Mouse (Mus musculus): ENCODE data around the gene Ddx18.

Ddx18 gene

DNA sequence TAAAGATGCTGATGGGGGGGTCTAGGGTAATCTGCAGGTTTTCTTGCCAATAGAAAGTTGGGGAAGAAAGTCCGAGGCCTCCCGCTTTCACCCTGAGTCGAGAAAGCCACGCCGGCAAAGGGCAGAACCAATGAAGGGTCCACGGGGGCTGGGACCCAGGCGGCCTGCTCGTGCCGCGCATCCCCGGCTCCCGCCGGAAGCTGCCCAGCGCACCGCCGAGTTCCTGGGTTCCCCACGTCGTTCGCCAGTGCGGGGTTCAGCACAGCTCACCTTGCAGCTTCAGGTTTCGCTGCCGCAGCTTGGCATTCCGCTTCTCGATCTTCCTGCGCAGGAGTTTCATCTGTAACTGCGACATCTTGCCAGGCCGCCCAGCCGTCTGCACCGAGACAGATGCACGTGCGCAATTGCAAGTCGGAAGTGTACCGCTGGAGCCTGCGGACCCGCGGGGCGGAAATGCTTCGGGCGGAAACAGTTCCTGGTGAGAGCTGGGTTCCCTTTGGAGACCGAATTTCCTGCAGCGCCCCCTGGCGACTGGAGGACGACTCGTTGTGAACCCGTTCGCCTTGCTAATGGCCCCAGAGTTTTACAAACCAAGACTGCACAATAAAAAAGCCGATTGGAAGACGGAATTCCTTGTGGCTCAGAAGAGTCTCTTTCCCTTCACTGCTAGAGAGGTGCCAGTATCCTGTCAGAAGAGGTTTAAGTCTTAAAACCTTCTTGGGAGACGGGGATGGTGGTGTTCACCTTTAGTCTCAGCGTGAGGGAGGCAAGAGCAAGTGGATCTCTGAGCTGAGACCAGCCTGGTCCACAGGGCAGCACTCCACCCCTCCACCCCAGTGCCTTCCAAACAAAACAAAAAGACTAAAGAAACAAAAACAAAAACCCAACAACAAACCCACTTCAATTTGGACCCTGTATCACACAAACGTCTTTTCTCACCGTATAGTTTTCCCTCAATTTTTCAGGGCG lies at the start of gene Ddx18:
Gene Ddx18, minus strand, starts transcription at position 469 of the 969 bp plus-strand sequence.
- DNase-seq = peak; percentile 94

DNA sequence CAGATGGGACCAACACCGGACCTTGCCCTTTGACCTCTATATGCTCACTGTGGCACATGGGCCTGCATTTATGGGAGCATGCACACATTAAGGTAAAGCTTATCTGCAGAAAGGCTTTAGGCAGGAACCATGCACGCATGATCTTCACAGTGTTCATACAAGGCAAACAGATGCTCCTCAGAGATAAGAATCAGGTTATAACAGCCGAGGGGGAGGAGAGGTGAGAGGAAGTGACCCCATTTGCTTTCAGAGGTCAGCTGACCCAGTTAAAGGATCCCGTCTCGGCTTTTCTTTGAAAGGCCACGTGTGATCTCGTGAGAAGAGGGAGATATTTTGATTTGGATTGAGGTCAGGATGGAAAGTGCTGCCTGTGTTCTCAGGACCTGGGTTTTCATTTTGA lies 40.2 kb upstream of the Ddx18 start:
- no peak for DNase-seq

- peak; percentile 42 for DNase-seq
Observed at GRCm38 (mm10) chr1:121605118-121605517, 37.3 kb upstream of the Ddx18 start.

GRCm38 (mm10) chr1:121601893-121602292 lies 34.1 kb upstream of the Ddx18 start:
- no peak for DNase-seq

- DNase-seq = no peak
Observed at GRCm38 (mm10) chr1:121601084-121601483, 33.3 kb upstream of the Ddx18 start.

- no peak for DNase-seq
Observed at GRCm38 (mm10) chr1:121598421-121598820, 30.6 kb upstream of the Ddx18 start.

DNA sequence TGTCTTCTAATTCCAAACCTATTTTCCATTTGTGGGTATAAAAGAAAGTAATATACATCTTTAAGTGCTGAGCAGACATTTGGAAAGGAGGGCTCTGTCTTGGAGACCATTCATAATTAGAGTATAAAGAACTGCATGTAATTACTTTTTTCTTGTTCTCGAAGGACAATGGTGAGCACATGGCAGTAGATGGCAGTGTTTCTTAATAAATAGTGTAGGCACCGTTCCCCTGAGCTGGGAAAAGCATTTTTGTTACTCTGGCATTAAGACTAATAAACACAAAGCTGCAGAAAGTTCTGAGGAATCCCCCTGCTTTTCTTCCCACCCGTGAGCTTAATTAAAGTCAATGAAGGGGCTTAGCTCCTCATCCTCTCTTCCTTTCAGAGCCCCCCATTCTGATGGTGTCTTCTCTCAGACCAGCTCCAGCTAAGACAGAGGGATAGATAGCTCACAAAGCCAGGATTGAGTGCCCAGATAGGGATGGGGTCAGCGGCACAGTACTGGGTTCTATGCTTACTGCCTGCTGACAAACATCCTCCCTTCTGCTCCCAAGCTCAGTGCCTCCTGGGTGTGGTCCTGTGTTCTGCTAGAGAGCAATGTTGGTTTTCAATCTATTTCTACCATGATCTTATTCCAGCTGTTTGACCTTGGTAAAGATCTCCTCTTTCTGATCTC lies 29.3 kb upstream of the Ddx18 start:
- no peak for DNase-seq

- no peak for DNase-seq
Observed at GRCm38 (mm10) chr1:121584838-121585237, 17.0 kb upstream of the Ddx18 start.

DNA sequence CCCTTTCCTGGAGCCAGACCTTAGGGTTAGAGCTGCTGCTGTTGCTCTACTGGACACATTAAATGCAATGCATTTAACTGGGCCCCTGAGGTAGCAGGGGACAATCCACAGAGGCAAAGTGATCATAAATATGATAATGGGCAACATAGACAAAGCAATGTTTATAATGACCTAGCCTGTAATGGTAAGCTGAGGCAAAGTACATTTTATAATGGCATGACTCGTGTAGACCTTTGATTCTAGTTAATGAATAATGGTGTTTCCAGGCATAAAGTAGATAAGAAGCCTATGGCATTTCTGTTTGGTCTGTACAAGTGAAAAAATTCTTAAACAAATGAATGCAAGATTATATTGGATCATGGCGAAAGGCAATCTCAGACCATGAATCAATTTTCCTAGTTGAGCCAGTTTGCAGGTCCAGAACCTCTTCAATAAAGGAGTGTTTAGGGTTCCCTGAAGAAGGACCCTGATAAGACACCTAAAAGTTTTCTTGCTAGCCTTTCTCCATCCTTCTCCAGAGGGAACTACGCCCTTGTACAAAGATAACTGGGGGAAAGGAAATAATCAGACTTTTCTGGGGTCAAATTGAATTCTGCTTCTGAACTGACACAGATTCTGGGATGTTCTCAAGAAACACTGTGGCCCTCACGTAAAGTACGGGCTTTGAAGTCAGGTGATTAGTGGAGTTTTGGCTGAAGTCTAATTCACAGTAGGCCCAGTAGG lies 13.5 kb upstream of the Ddx18 start:
- DNase-seq = no peak

GRCm38 (mm10) chr1:121577491-121577890 lies 9.7 kb upstream of the Ddx18 start:
- DNase-seq = no peak

- DNase-seq = no peak
Observed at GRCm38 (mm10) chr1:121570522-121570921, 2.7 kb upstream of the Ddx18 start.

DNA sequence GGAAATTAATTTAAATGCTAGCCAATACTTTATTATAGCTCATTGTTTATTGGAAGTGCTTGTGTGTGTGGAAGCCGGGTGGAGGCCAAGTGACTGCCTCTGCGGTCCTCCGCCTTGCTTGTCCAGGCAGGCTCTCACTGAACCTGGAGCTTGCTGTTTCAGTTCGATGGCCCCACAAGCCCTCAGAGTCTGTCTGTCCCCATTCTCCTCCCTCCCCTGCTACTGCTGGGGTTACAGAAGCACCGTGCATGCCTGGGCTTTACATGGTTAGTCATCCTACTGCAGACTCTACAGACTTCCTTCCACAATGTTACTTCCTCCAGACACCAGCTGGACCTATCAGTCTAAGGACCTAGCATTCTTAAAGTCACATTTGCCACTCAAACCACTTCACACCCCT lies 9.9 kb downstream of the Ddx18 start:
- DNase-seq = no peak

DNA sequence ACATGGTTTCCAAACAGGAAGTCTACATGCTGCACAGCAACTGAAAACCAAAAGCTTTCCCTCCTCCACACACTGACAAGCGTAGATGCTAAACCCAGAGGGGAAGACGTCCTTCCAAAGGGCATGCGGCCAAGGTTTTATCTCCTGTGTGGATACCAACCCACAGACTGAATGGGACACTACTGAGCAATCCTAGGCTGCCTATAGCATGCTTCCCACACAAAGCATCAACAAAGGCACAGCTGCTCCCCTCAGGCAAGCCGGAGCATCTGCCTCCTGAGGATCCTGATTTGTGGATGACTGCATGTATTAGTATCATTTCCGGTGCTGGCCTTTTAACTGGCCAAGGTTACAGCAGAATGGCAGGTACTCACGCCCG lies 16.3 kb downstream of the Ddx18 start:
- peak; percentile 30 for DNase-seq

- peak; percentile 23 for DNase-seq
Observed at GRCm38 (mm10) chr1:121550801-121551456, 16.9 kb downstream of the Ddx18 start.

- peak; percentile 17 for DNase-seq
Observed at GRCm38 (mm10) chr1:121549456-121549855, 18.3 kb downstream of the Ddx18 start.

DNA sequence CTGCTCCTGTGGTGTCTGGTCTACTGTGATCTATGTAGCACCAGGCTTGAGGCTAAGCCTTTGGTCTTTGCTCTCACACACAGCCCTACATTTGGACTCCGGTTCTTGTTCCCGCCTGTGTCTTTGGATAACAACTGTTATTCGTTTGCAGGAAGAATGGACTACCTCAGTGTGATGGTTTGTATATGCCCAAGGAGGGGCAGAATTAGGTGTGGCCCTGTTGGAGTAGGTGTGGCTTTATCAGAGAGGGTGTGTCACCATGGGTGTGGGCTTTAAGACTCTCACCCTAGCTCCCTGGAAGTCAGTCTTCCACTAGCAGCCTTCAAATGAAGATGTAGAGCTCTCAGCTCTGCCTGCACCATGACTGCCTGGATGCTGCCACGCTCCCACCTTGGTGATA lies 19.1 kb downstream of the Ddx18 start:
- no peak for DNase-seq

DNA sequence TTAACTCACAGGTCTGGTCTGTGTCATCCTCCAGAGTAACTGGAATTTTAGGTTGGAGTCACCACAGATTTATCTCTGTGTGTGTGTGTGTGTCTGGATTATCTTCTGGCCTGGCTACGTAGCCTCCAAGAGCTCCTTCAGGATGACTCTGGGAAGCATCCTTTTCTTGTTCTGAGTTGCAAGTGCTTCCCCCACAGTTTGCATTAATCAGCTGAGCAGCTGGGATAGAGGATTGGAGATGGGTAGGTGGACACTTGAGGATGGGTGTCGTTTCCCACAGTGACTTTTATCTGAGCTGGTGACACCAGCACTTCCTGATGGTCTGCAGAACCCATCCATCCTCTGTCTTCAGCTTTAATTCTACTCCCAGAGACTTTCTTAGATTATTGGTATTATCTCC lies 20.9 kb downstream of the Ddx18 start:
- DNase-seq = peak; percentile 16

DNA sequence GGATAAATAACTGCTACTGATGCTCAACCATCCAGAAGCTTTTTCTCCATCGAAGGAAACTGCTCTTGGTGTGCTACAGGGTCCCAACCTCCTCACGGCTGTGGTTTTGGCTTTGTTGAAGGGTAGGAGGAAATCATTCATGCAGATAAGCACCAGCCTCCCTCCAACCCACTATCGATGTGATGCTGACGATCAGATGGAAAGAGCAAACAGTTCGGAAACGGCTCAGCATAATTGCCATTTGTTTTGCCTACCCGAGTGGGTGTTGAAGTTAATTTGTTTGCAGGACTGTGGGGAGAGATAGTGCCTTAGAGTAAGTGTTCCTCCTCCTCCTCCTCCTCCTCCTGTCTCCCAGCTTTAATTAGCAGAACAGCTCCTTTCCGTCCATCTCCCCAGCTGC lies 27.4 kb downstream of the Ddx18 start:
- no peak for DNase-seq

GRCm38 (mm10) chr1:121531439-121531838 lies 36.4 kb downstream of the Ddx18 start:
- no peak for DNase-seq

- DNase-seq = no peak
Observed at GRCm38 (mm10) chr1:121529286-121529685, 38.5 kb downstream of the Ddx18 start.

GRCm38 (mm10) chr1:121528399-121528720 lies 39.4 kb downstream of the Ddx18 start, which contains the start of gene Htr5b:
Gene Htr5b (minus strand): TSS chr1:121528465.
- DNase-seq = peak; percentile 23

DNA sequence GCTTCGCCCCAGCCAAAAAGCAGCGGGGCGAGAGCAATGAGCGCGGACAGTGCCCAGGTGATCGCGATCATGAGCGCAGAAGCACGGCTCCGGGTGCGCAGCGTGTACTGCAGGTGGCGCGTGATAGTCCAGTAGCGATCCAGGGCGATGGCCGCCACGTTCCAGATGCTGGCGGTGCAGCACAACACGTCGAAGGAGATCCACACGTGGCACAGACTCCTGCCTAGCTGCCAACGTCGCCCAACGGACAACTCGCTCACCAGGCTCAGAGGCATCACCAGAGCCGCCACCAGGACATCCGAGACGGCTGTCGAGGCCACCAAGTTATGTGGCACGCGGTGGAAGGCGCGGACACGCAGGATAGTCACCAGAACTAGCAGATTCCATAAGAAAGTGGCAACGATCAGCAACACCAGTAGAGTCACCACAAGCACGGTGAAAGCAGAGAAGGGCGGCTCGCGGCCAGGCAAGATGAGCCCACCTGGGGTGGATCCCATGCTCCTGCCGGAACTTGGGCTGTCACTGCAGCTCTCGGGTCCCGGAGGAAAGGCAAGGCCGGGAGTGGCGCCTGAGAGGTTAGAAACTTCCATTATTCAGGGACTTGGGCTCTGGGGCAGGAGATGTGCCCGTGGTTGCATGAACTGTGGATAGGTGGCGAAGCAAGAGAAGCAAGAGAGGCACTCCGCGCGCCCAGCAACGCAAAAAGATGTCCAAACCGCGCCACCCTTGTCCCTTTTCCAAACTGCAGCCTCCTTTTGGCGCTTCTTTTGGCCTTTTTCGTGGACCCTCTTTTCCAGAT lies 40.0 kb downstream of the Ddx18 start:
- DNase-seq = peak; percentile 31

Data from right cerebral cortex, postnatal 25 days (tissue).